25 mouse cellular contexts compared by ENCODE assay signal in the genomic region with DNA sequence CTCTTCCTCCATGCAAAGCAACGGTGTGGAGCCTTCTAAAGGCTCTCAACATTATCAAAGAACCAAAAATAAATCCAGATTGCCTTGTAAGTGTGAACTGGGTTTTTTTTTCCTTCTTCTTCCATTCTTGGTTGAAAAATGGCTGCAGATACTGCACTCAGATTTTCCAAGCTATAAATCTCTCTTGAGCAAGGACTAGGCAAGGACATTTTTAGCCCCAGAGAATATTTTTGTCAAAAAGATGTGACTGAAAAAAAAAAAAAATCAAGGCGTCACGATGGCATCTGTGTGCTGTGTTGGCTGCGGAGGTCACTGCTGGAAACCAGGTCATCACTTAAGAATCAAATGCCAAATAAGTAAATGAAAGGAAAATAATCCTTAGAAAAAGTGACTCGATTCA.
"Had no signal": no experiment of that assay in that cellular context is flagged by ENCODE, and none has a peak within 500 bp of the region (broad histone marks: within the 10 kb centered on the region; RNA-seq: fewer than 3 reads in every experiment).

No protein-coding gene starts in this region.

- H3K4me3 ChIP-seq: gastrocnemius, adult 2 months; heart, embryonic 10.5 days; heart, embryonic 12.5 days; hindbrain, embryonic 10.5 days; hindbrain, embryonic 12.5 days; intestine, embryonic 15.5 days; layer of hippocampus, adult 2 months; limb, embryonic 10.5 days; limb, embryonic 12.5 days; liver, embryonic 13.5 days; liver, embryonic 15.5 days had no signal

- ATAC-seq: hindbrain, embryonic 16.5 days; inflammation-experienced regulatory T-cells, adult 6 months; intestine, embryonic 15.5 days; intestine, postnatal 0 days had no signal

- DNase-seq: gastrocnemius, adult 2 months; gastrocnemius, postnatal 10 days; gastrocnemius, postnatal 25 days; heart, postnatal 10 days; heart, postnatal 4 days; kidney, adult 18-20 months; kidney, adult 8-10 months; kidney, postnatal 10 days; kidney, postnatal 25 days; kidney, postnatal 4 days; liver; liver, embryonic 13.5 days had no signal

- H3K27ac ChIP-seq: gastrocnemius, adult 2 months; heart, embryonic 10.5 days; hindbrain, embryonic 10.5 days; hindbrain, embryonic 12.5 days; hindbrain, embryonic 14.5 days; intestine, embryonic 15.5 days; layer of hippocampus, adult 2 months; limb, embryonic 10.5 days; limb, embryonic 12.5 days; liver, embryonic 13.5 days; liver, embryonic 15.5 days had no signal
